Mouse (Mus musculus) heart, embryonic 12.5 days (tissue): ENCODE measurements around the gene Zfp568. TPM values are rescaled to one million over a fixed set of nuclear protein-coding genes. Genes with fewer than 3 reads are reported as not detected.

Experiments
- ATAC-seq: fragments of 200-750 bp; cut with Nextera tagmentation; 2 replicates; pipeline ENCODE4 v1.8.0; 2017; ENCODE audit warnings: moderate TSS enrichment, moderate library complexity; ENCODE audit not compliant: insufficient number of reproducible peaks, low FRiP score
- H3K27ac ChIP-seq: fragments of 300-500 bp; sonication (generic); 2 replicates; pipeline ENCODE4 v1.5.1; 2016; ENCODE audit warnings: mild to moderate bottlenecking, moderate library complexity; ENCODE audit not compliant: poor library complexity, severe bottlenecking
- H3K27me3 ChIP-seq: fragments of 300-500 bp; sonication (generic); replicated peaks from 2 replicates; pipeline ENCODE4 v1.6.1; 2016; ENCODE audit warnings: mild to moderate bottlenecking, moderate library complexity
- H3K36me3 ChIP-seq: fragments of 300-500 bp; sonication (generic); 2 replicates; pipeline ENCODE4 v1.6.1; 2016; ENCODE audit warnings: mild to moderate bottlenecking, moderate library complexity
- H3K4me1 ChIP-seq: fragments of 300-500 bp; sonication (generic); replicated peaks from 2 replicates; pipeline ENCODE4 v1.6.1; 2016; ENCODE audit warnings: mild to moderate bottlenecking
- H3K4me2 ChIP-seq: fragments of 300-500 bp; sonication (generic); 2 replicates; pipeline ENCODE4 v1.6.1; 2016; ENCODE audit warnings: mild to moderate bottlenecking, moderate library complexity
- H3K4me3 ChIP-seq: fragments of 300-500 bp; sonication (generic); 2 replicates; pipeline ENCODE4 v1.5.1; 2016; ENCODE audit warnings: mild to moderate bottlenecking
- H3K9ac ChIP-seq: fragments of 300-500 bp; sonication (generic); 2 replicates; pipeline ENCODE4 v1.6.1; 2016; ENCODE audit warnings: mild to moderate bottlenecking, moderate library complexity
- H3K9me3 ChIP-seq: fragments of 300-500 bp; sonication (generic); replicated peaks from 2 replicates; pipeline ENCODE4 v1.6.1; 2016; ENCODE audit warnings: mild to moderate bottlenecking, moderate library complexity
- WGBS: fragments of 180-500 bp; shearing (Covaris S2); methylation state at CpG from one replicate; pipeline ENCODE4 v1.1.7; 2016; 5-methylcytosine and 5-hydroxymethylcytosine counted together
- polyA plus RNA-seq: library from polyadenylated mRNA; unstranded; fragments of >200 nt; fragmentation: Nextera tagmentation; extraction: Ambion mirVana; gene quantifications from 2 replicates; pipeline ENCODE4 v1.2.1, GENCODE M21; 2016

The Zfp568 gene
- 35.4 and 36.7 TPM in 2 replicates for polyA plus RNA-seq

GRCm38 (mm10) chr7:29983690-29984380, at the start of gene Zfp568:
Zfp568 (plus strand) TSS chr7:29983955.
- Histone ChIP-seq H3K36me3 (peaks cover 29% of the 10 kb centered on the region), H3K4me2 (peak within 1 kb of the TSS; percentile 71), H3K27ac (peak within 1 kb of the TSS; percentile 99), H3K4me3 (peak within 1 kb of the TSS; percentile 91), H3K27me3 (no peaks in the 10 kb centered on the region), H3K4me1 (peaks cover 39% of the 10 kb centered on the region), H3K9ac (peak within 1 kb of the TSS; percentile 96), H3K9me3 (peaks cover 7% of the 10 kb centered on the region; the same call in 1 of the 2 replicates)
- under 1% methylated on average over 62 of the region's 62 CpGs for WGBS
- ATAC-seq, result peak; percentile 95

- Histone ChIP-seq H3K4me1 (0 out of 2 replicates have a peak, but pooled peaks cover 4% of the 10 kb centered on the region), H3K27ac (no peak overlapping the region), H3K36me3 (peaks cover 73% of the 10 kb centered on the region), H3K9ac (no peak overlapping the region), H3K4me3 (no peak overlapping the region), H3K9me3 (no peaks in the 10 kb centered on the region), H3K4me2 (no peak overlapping the region), H3K27me3 (no peaks in the 10 kb centered on the region)
- WGBS, result 83% methylated on average over 6 of the region's 6 CpGs
- no peak for ATAC-seq
Measured at GRCm38 (mm10) chr7:29938856-29939255, 44.9 kb upstream of the Zfp568 start.

- no peak for ATAC-seq
- Histone ChIP-seq H3K4me2 (no peak overlapping the region), H3K27ac (no peak overlapping the region), H3K4me3 (no peak overlapping the region), H3K36me3 (peaks cover 57% of the 10 kb centered on the region), H3K27me3 (no peaks in the 10 kb centered on the region), H3K4me1 (0 out of 2 replicates have a peak, but pooled peaks cover 4% of the 10 kb centered on the region), H3K9ac (no peak overlapping the region), H3K9me3 (no peaks in the 10 kb centered on the region)
- 76% methylated on average over 11 of the region's 11 CpGs for WGBS
Measured at GRCm38 (mm10) chr7:29941027-29941426, 42.7 kb upstream of the Zfp568 start.

- H3K9me3 ChIP-seq, result no peaks in the 10 kb centered on the region
Measured at GRCm38 (mm10) chr7:29942740-29943139, 41.0 kb upstream of the Zfp568 start.

GRCm38 (mm10) chr7:29943720-29944119, 40.0 kb upstream of the Zfp568 start:
- no peak for ATAC-seq
- WGBS, result 70% methylated on average over 2 of the region's 2 CpGs
- Histone ChIP-seq H3K27ac (no peak overlapping the region), H3K4me2 (no peak overlapping the region), H3K36me3 (peaks cover 58% of the 10 kb centered on the region), H3K4me1 (0 out of 2 replicates have a peak, but pooled peaks cover 4% of the 10 kb centered on the region), H3K27me3 (no peaks in the 10 kb centered on the region), H3K9me3 (no peaks in the 10 kb centered on the region), H3K4me3 (no peak overlapping the region), H3K9ac (no peak overlapping the region)

More at GRCm38 (mm10) chr7:29942740-29943139, 41.0 kb upstream of the Zfp568 start:
- H3K27me3 ChIP-seq, result no peaks in the 10 kb centered on the region
- H3K27ac ChIP-seq, result no peak overlapping the region
- H3K9ac ChIP-seq, result no peak overlapping the region
- H3K4me1 ChIP-seq, result 0 out of 2 replicates have a peak, but pooled peaks cover 4% of the 10 kb centered on the region
- ATAC-seq, result no peak
- H3K36me3 ChIP-seq, result peaks cover 53% of the 10 kb centered on the region
- WGBS, result 44% methylated on average over 2 of the region's 2 CpGs
- no peak overlapping the region for H3K4me2 ChIP-seq
- H3K4me3 ChIP-seq, result no peak overlapping the region

- WGBS, result 65% methylated on average over 2 of the region's 2 CpGs
- Histone ChIP-seq H3K36me3 (peaks cover 62% of the 10 kb centered on the region), H3K4me3 (no peak overlapping the region), H3K4me1 (0 out of 2 replicates have a peak, but pooled peaks cover 4% of the 10 kb centered on the region), H3K27ac (no peak overlapping the region), H3K4me2 (no peak overlapping the region), H3K9me3 (no peaks in the 10 kb centered on the region), H3K27me3 (no peaks in the 10 kb centered on the region), H3K9ac (no peak overlapping the region)
- no peak for ATAC-seq
Measured at GRCm38 (mm10) chr7:29944201-29944600, 39.6 kb upstream of the Zfp568 start.

GRCm38 (mm10) chr7:29953086-29953485, 30.7 kb upstream of the Zfp568 start:
- H3K27ac ChIP-seq, result peak overlapping the region; percentile 94
- H3K9me3 ChIP-seq, result no peaks in the 10 kb centered on the region
- H3K27me3 ChIP-seq, result no peaks in the 10 kb centered on the region
- peak overlapping the region; percentile 65 for H3K4me2 ChIP-seq
- 0 out of 2 replicates have a peak, but pooled peaks cover 3% of the 10 kb centered on the region for H3K4me1 ChIP-seq
- WGBS, result 48% methylated on average over 10 of the region's 10 CpGs
- peaks cover 28% of the 10 kb centered on the region for H3K36me3 ChIP-seq
- peak overlapping the region; percentile 88 for H3K9ac ChIP-seq
- ATAC-seq, result no peak
- peak overlapping the region; percentile 76 for H3K4me3 ChIP-seq

GRCm38 (mm10) chr7:29953513-29954401, 30.0 kb upstream of the Zfp568 start, which contains the start of gene Zfp74:
Zfp74 (minus strand) TSS chr7:29954089.
- H3K4me3 ChIP-seq, result peak within 1 kb of the TSS; percentile 76
- H3K4me2 ChIP-seq, result peak within 1 kb of the TSS; percentile 65
- H3K9me3 ChIP-seq, result no peaks in the 10 kb centered on the region
- H3K9ac ChIP-seq, result peak within 1 kb of the TSS; percentile 88
- H3K4me1 ChIP-seq, result 0 out of 2 replicates have a peak, but pooled peaks cover 3% of the 10 kb centered on the region
- peak within 1 kb of the TSS; percentile 94 for H3K27ac ChIP-seq
- H3K36me3 ChIP-seq, result peaks cover 24% of the 10 kb centered on the region
- ATAC-seq, result peak; percentile 87
- no peaks in the 10 kb centered on the region for H3K27me3 ChIP-seq
- WGBS, result 1% methylated on average over 52 of the region's 52 CpGs

- Histone ChIP-seq H3K9me3 (no peaks in the 10 kb centered on the region), H3K36me3 (peaks cover 16% of the 10 kb centered on the region), H3K27me3 (no peaks in the 10 kb centered on the region), H3K9ac (no peak overlapping the region), H3K4me3 (peak overlapping the region; percentile 76), H3K4me1 (0 out of 2 replicates have a peak, but pooled peaks cover 3% of the 10 kb centered on the region), H3K4me2 (peak overlapping the region; percentile 65; the same call in 1 of the 2 replicates), H3K27ac (no peak overlapping the region)
- WGBS, result 26% methylated on average over 4 of the region's 4 CpGs
- no peak for ATAC-seq
Measured at GRCm38 (mm10) chr7:29954731-29955130, 29.0 kb upstream of the Zfp568 start.

GRCm38 (mm10) chr7:29956257-29956656, 27.5 kb upstream of the Zfp568 start:
- Histone ChIP-seq H3K9ac (no peak overlapping the region), H3K27me3 (no peaks in the 10 kb centered on the region), H3K9me3 (no peaks in the 10 kb centered on the region), H3K4me2 (peak overlapping the region; percentile 45), H3K4me1 (0 out of 2 replicates have a peak, but pooled peaks cover 3% of the 10 kb centered on the region), H3K4me3 (peak overlapping the region; percentile 22), H3K27ac (no peak overlapping the region), H3K36me3 (peaks cover 2% of the 10 kb centered on the region; the same call in 1 of the 2 replicates)
- 42% methylated on average over 10 of the region's 10 CpGs for WGBS
- no peak for ATAC-seq
